Mouse (Mus musculus): ENCODE measurements around the gene Gm49380. TPM values are rescaled to one million over a fixed set of nuclear protein-coding genes. Genes with fewer than 3 reads are reported as not detected.

Gene Gm49380
- polyA plus RNA-seq, 1 experiment from 2014 or later: 0.36 TPM

- H3K4me1 ChIP-seq: peaks cover 20% of the 10 kb centered on the region
- 78% methylated on average over 3 of the region's 3 CpGs for WGBS
- no peak for DNase-seq (ENCODE audit: extremely low spot score, low spot score)
- H3K36me3 ChIP-seq (replicated peaks): no peaks in the 10 kb centered on the region
- no peak overlapping the region for H3K27ac ChIP-seq
- H3K4me3 ChIP-seq: no peak overlapping the region
- H3K27me3 ChIP-seq (ENCODE audit: poor library complexity, severe bottlenecking): peaks cover 68% of the 10 kb centered on the region
- no peaks in the 10 kb centered on the region for H3K9me3 ChIP-seq
Measured at GRCm38 (mm10) chr9:44045158-44045883, 68.0 kb downstream of the Gm49380 start.

GRCm38 (mm10) chr9:44044426-44045157 lies 68.7 kb downstream of the Gm49380 start:
- DNase-seq (ENCODE audit: extremely low spot score, low spot score): no peak
- no peak overlapping the region for H3K4me3 ChIP-seq
- WGBS: 38% methylated on average over 14 of the region's 14 CpGs
- no peak overlapping the region for H3K27ac ChIP-seq
- peaks cover 20% of the 10 kb centered on the region for H3K4me1 ChIP-seq
- H3K27me3 ChIP-seq (ENCODE audit: poor library complexity, severe bottlenecking): peaks cover 68% of the 10 kb centered on the region
- no peaks in the 10 kb centered on the region for H3K36me3 ChIP-seq (replicated peaks)
- H3K9me3 ChIP-seq: no peaks in the 10 kb centered on the region

GRCm38 (mm10) chr9:44043708-44044425 lies 69.4 kb downstream of the Gm49380 start:
- H3K27ac ChIP-seq: no peak overlapping the region
- DNase-seq (ENCODE audit: extremely low spot score, low spot score): no peak
- peaks cover 68% of the 10 kb centered on the region for H3K27me3 ChIP-seq (ENCODE audit: poor library complexity, severe bottlenecking)
- peak overlapping the region; percentile 49 for H3K4me3 ChIP-seq
- H3K36me3 ChIP-seq (replicated peaks): no peaks in the 10 kb centered on the region
- H3K4me1 ChIP-seq: peaks cover 20% of the 10 kb centered on the region
- no peaks in the 10 kb centered on the region for H3K9me3 ChIP-seq
- WGBS: 3% methylated on average over 23 of the region's 23 CpGs

GRCm38 (mm10) chr9:44042836-44043707 lies 70.2 kb downstream of the Gm49380 start, which contains the start of gene Thy1:
Gene Thy1, plus strand, starts transcription at chr9:44043384.
- DNase-seq (ENCODE audit: extremely low spot score, low spot score): no peak
- no peak within 1 kb of the TSS for H3K27ac ChIP-seq
- no peaks in the 10 kb centered on the region for H3K36me3 ChIP-seq (replicated peaks)
- peaks cover 20% of the 10 kb centered on the region for H3K4me1 ChIP-seq
- peaks cover 63% of the 10 kb centered on the region for H3K27me3 ChIP-seq (ENCODE audit: poor library complexity, severe bottlenecking)
- H3K9me3 ChIP-seq: no peaks in the 10 kb centered on the region
- under 1% methylated on average over 30 of the region's 30 CpGs for WGBS
- H3K4me3 ChIP-seq: peak within 1 kb of the TSS; percentile 49

GRCm38 (mm10) chr9:44042396-44042680 lies 71.0 kb downstream of the Gm49380 start:
- no peak overlapping the region for H3K27ac ChIP-seq
- H3K36me3 ChIP-seq (replicated peaks): no peaks in the 10 kb centered on the region
- peaks cover 58% of the 10 kb centered on the region for H3K27me3 ChIP-seq (ENCODE audit: poor library complexity, severe bottlenecking)
- WGBS: 89% methylated on average over 1 of the region's 1 CpGs
- peaks cover 20% of the 10 kb centered on the region for H3K4me1 ChIP-seq
- no peaks in the 10 kb centered on the region; the same call in 1 of the 2 replicates for H3K9me3 ChIP-seq
- no peak overlapping the region for H3K4me3 ChIP-seq
- DNase-seq (ENCODE audit: extremely low spot score, low spot score): no peak

- no peaks in the 10 kb centered on the region; the same call in 1 of the 2 replicates for H3K9me3 ChIP-seq
- peaks cover 20% of the 10 kb centered on the region for H3K4me1 ChIP-seq
- H3K27ac ChIP-seq: no peak overlapping the region
- peaks cover 58% of the 10 kb centered on the region for H3K27me3 ChIP-seq (ENCODE audit: poor library complexity, severe bottlenecking)
- no peak for DNase-seq (ENCODE audit: extremely low spot score, low spot score)
- 71% methylated on average over 7 of the region's 7 CpGs for WGBS
- H3K36me3 ChIP-seq (replicated peaks): no peaks in the 10 kb centered on the region
- no peak overlapping the region for H3K4me3 ChIP-seq
Measured at GRCm38 (mm10) chr9:44041511-44042395, 71.5 kb downstream of the Gm49380 start.

GRCm38 (mm10) chr9:44037106-44037505 lies 76.2 kb downstream of the Gm49380 start:
- Histone ChIP-seq H3K9me3 (no peaks in the 10 kb centered on the region; the same call in 1 of the 2 replicates), H3K4me1 (no peaks in the 10 kb centered on the region), H3K4me3 (no peak overlapping the region), H3K27me3 (ENCODE audit: poor library complexity, severe bottlenecking) (peaks cover 13% of the 10 kb centered on the region), H3K27ac (no peak overlapping the region), H3K36me3 (replicated peaks) (no peaks in the 10 kb centered on the region)
- DNase-seq (ENCODE audit: extremely low spot score, low spot score): no peak
- WGBS: 93% methylated on average over 5 of the region's 5 CpGs

GRCm38 (mm10) chr9:44033957-44034727 lies 79.2 kb downstream of the Gm49380 start:
- Histone ChIP-seq H3K27ac (no peak overlapping the region), H3K36me3 (replicated peaks) (no peaks in the 10 kb centered on the region), H3K4me1 (no peaks in the 10 kb centered on the region), H3K27me3 (ENCODE audit: poor library complexity, severe bottlenecking) (no peaks in the 10 kb centered on the region), H3K9me3 (no peaks in the 10 kb centered on the region; the same call in 1 of the 2 replicates), H3K4me3 (no peak overlapping the region)
- no peak for DNase-seq (ENCODE audit: extremely low spot score, low spot score)
- WGBS: 77% methylated on average over 13 of the region's 13 CpGs

GRCm38 (mm10) chr9:44033317-44033716 lies 80.0 kb downstream of the Gm49380 start:
- Histone ChIP-seq H3K9me3 (no peaks in the 10 kb centered on the region; the same call in 1 of the 2 replicates), H3K4me1 (no peaks in the 10 kb centered on the region), H3K36me3 (replicated peaks) (no peaks in the 10 kb centered on the region), H3K27ac (no peak overlapping the region), H3K4me3 (no peak overlapping the region), H3K27me3 (ENCODE audit: poor library complexity, severe bottlenecking) (no peaks in the 10 kb centered on the region)
- no peak for DNase-seq (ENCODE audit: extremely low spot score, low spot score)
- WGBS: 93% methylated on average over 5 of the region's 5 CpGs

GRCm38 (mm10) chr9:44031946-44032345 lies 81.4 kb downstream of the Gm49380 start:
- H3K4me3 ChIP-seq: no peak overlapping the region
- H3K27ac ChIP-seq: no peak overlapping the region
- no peaks in the 10 kb centered on the region for H3K36me3 ChIP-seq (replicated peaks)
- 89% methylated on average over 4 of the region's 4 CpGs for WGBS
- H3K27me3 ChIP-seq (ENCODE audit: poor library complexity, severe bottlenecking): no peaks in the 10 kb centered on the region
- no peak for DNase-seq (ENCODE audit: extremely low spot score, low spot score)
- no peaks in the 10 kb centered on the region for H3K9me3 ChIP-seq
- no peaks in the 10 kb centered on the region for H3K4me1 ChIP-seq

- no peak for DNase-seq (ENCODE audit: extremely low spot score, low spot score)
- H3K4me3 ChIP-seq: no peak overlapping the region
- WGBS: 89% methylated on average over 5 of the region's 5 CpGs
Measured at GRCm38 (mm10) chr9:44031079-44031478, 82.2 kb downstream of the Gm49380 start.

More at GRCm38 (mm10) chr9:44031079-44031478, 82.2 kb downstream of the Gm49380 start:
- Histone ChIP-seq H3K27ac (no peak overlapping the region), H3K9me3 (no peaks in the 10 kb centered on the region), H3K4me1 (no peaks in the 10 kb centered on the region), H3K36me3 (replicated peaks) (no peaks in the 10 kb centered on the region), H3K27me3 (ENCODE audit: poor library complexity, severe bottlenecking) (no peaks in the 10 kb centered on the region)

All from forebrain, embryonic 10.5 days (tissue).